Mouse (Mus musculus) lung, adult 2 months (tissue): ENCODE results near the gene Reps2.

Source experiments
- CTCF ChIP-seq: fragments of 200-500 bp; IDR thresholded peaks from 2 replicates; pipeline ENCODE4 v1.5.1; 2011; ENCODE audit warnings: mild to moderate bottlenecking, low read length, control low read depth; ENCODE audit not compliant: insufficient read depth
- POLR2A ChIP-seq: fragments of 200-500 bp; IDR thresholded peaks from 2 replicates; pipeline ENCODE4 v1.6.1; 2011; ENCODE audit warnings: low read depth, mild to moderate bottlenecking, control low read depth, low read length, borderline replicate concordance; ENCODE audit errors: extremely low read depth

GRCm38 (mm10) chrX:162520374-162520773 lies 123.1 kb downstream of the Reps2 start:
- TF ChIP-seq CTCF (no peak), POLR2A (no peak)
